Mouse (Mus musculus) spleen, postnatal 14 days (tissue): Measurements from ENCODE around the gene Trabd2b.
A peak's percentile ranks its signal among the peaks of the same experiment; 100 is the strongest.

Source experiments
- DNase-seq, 2 experiments: peaks; one replicate each; pipeline ENCODE4 v3.0.0; 2021 to 2022; ENCODE audit warnings: low spot score in 2 of 2

Gene Trabd2b

DNA sequence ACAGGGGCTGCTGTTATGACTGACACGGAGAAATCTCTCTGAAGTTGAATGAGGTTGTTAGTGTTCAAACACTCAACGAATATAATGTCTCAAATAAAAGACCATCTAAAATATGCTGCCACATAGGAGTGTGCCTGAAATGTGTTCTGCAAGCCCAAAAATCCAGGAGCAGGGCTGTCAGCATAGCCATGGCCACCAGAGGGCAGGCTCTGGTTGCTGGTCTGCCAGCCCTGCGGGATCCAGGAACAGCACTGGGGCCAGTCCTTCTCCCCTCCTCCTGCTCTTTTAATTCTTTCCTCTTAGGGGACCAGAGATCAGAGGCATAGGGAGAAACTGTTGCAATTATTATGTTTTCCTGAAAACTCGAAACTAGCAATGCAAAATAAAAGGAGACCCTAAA is 241.2 kb downstream of the Trabd2b start:
- peak in 1 of 2 experiments; percentile 38 for DNase-seq

DNA sequence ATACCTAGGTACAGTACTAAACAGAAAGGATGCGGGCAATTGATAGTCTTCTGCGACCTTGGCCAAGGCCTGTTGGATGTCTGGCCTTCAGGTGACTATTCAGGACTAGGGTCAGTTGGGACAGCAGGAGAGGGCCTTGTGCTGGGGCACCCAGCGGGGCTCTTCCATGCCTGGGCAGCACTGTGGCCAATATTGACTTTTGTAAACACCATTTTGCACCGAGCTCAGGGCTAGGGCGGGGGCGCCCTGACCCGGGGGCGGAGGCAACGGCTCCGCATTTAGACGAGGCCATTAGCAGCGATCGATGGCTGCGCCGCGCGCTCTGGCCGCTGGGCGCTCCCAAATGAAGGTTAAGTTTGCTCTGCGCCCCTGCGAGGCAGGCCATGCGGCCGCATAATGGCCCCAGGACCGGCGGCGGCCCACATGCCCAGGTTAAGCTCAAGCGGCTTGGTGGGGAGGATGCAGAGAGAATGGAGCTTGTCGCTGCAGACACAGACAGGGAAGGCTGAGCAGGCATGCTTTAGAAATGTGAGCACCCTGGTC is 242.1 kb downstream of the Trabd2b start:
- no peak for DNase-seq

DNA sequence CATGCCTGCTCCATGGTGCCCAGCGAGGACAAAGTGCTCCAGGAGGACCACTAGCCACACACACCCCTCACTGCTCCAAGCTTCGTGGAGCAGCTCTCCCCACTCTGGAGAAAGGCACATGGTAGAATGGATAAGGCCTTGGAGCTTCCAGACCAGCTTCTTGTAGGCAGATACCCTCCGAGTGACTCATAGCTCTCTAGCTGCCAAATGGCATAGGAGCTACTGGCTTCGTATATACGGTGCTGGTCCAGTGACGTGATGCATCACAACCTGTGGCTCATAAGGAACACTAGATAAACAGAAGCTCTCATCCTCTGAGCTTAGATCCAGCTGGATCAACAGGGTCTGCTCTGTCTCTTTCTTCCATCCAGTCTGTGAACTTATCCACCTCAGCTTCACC is 244.0 kb downstream of the Trabd2b start:
- DNase-seq, result no peak

DNA sequence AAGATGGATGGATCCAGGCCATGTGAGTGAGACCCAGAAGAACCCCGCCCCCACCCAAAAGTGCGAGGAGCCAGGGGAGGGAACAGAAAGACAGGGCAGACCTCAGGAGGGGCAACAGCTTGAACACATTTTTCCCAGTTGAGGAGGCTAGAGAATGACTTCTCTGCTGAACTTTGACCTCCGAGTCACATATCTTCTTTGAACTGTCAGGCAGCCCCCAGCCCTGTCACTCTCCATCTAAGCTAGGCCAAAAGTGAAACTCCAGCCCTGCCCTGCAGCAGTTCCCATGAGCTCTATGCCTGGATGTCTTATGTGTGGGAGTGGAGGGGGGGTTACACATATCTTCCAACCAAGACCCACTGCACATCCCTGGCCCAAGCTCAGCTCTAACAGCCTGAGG is 244.5 kb downstream of the Trabd2b start:
- no peak for DNase-seq

DNA sequence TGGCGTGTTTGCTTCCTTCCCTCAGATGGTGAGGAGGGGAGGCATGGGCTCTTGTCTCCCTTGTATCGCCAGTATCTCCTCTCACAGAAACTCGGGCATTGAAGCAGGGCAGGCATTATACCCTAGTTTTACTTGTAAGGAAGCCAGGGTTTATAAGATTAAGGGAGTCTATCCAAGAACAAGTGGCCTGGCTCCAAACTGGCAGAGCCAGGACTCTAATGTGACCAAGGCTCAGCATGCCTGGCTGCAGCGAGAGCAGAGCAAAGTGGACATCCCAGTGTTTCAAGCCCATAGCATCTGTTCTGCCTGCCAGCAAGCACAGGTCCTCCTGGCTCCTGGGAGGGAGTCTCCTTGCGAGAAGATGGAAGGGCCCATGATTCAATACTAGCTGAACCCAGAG is 245.1 kb downstream of the Trabd2b start:
- no peak for DNase-seq

DNA sequence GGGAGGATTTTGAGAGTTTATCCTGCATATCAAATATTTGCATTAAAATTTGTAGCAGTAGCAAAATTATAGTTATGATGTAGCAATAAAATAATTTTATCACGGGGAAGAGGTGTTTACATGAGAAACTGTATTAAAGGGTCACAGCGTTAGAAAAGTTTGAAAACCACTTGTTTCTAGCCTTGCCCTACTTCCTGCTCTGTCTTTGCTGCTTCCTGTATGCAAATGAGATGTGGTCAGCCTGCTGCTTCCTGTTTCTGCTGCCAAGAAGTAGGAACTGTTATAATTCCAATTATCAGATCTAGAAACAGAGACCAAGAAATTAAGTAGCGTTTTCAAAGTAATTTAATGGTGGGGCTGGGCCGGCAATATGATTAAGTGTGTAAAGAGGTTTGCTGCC is 245.9 kb downstream of the Trabd2b start:
- DNase-seq, result no peak

DNA sequence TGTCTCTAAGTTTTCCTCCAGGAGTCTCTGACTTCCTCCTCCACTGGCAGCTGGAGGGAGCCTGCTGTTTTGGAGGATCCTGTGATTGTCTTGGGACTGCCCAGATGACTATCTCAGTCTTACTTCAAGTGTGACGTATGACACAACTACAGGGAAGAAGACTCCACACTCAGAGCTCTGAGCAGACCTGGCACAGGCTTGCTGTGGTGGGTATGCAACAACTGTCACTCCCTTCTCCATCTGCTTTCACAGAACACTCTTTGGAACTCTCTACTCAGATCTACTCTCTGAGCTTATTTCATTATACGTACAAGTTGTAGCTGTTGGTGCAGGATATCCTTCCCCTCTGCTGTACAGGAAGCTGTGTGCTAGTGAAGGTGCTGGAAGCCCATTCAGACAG is 251.4 kb downstream of the Trabd2b start:
- DNase-seq, result no peak

DNA sequence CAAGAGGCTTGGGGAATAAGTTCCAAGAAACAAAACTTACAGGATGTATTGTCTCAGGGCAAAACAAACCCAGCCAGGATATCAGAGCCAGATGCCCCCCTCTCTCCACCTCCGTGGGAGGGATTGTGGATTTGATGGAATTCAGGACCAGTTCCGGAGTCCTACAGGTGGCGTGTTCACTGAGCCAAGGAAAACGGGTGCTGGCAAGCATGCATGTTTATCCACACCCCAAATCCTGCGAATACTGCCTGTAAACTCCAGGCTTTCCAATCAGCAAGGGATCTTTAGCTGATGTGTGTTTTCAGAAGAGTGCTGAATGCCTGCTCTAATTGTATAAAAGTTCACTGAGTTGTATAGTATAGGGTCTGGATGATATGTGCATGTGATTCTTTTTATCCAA is 253.4 kb downstream of the Trabd2b start:
- DNase-seq, result no peak

DNA sequence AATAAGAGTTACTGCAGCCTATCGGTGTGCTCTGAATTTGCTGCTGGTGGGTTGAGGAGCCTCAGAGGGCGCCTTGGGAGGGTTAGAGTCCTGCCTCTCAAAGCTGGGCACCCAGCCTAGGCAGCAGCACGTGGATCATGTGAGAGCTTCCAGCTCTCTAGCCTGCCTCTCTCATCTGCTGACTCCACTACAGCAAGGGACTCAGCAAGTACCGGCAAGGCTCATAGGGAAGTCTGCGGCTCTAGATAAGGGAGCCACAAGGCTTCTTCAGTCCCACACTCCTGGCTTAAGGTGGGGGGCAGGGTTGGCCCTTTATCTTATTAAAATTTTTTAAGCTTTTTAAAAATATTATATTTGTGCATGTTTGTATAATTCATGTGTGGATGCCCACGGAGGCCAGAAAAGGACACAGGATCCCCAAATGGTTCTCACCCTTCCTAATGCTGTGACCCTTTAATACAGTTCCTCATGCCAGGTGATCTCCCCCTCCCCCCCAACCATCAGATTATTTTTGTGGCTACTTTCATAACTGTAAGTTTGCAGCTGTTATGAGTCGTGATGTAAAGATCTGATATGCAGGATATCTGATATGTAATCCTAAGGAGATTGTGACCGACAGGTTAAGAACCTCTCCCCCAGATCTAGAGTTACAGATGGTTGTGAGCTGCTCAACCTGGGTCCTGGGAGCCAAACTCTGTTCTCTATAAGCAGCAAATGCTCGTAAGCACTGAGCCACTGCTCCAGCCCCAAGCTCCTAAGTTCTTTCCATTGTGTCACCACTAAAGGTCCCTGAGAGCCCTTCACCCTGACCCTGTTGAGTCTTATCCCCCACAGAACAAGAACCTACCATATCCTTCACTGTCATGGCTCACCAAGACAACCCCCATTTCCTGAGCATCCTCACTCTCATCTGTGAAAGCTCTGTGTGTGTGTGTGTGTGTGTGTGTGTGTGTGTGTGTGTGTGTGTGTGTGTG is 257.8 kb downstream of the Trabd2b start:
- DNase-seq, result no peak
